Mouse (Mus musculus) adrenal gland, adult 10 weeks (tissue): Measurements from ENCODE around the gene Krt25. TPM values are rescaled to one million over a fixed set of nuclear protein-coding genes. Genes with fewer than 3 reads are reported as not detected.

ENCODE experiments used
- polyA plus RNA-seq: library from polyadenylated mRNA; stranded (reverse); fragments of 350-450 nt; fragmentation: Illumina TruSeq; extraction: RNeasy Lipid Tissue Mini Kit (QIAGEN cat#74804); gene quantifications from one replicate; pipeline ENCODE4 v1.2.3, GENCODE M21; 2014; ENCODE audit warnings: low read depth, low replicate concordance

Krt25 gene
- not detected for polyA plus RNA-seq

DNA sequence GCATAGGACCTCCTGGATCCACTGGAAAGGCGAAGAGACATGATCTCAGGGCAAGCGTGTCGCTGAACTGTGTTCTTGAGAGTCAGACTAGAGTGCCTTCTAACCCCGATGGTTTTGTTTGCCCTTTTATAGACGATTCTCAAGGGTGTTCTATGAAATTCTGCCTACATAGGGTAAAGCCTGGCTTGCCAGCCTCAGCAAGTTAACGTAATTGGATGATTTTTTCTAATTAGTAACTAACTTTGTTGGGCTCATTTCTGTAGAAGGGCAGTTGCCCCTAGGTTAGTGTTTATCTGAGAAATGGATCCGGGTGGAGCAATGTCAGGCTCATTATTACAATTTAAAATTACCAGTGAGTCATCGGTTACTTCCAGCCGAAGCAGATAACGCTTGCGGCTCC lies at the start of gene Krt25:
TSS of gene Krt25 (minus strand) at position 101 of the 400 bp plus-strand sequence.

DNA sequence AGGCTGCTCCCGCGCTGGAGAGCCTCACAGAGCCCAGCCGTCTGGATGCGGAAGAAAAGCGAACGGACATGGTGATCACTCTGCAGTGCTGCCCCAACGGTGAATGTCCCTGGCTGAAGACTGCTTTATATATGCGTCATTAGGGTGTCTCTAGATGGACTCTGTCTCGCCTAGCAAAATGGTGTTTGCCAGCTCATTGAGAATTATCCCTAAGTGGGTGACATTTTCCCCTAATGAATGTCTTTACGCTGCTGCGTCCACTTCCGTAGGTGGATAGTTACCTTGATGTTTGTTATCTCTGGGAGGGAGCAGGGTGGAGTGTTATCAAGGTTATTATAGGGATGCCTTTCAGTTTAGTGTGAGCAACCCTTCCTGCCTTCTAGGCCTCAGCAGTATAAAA lies 28.3 kb upstream of the Krt25 start, which contains the start of gene Krt27:
TSS of gene Krt27 (minus strand) at position 101 of the 400 bp plus-strand sequence.

DNA sequence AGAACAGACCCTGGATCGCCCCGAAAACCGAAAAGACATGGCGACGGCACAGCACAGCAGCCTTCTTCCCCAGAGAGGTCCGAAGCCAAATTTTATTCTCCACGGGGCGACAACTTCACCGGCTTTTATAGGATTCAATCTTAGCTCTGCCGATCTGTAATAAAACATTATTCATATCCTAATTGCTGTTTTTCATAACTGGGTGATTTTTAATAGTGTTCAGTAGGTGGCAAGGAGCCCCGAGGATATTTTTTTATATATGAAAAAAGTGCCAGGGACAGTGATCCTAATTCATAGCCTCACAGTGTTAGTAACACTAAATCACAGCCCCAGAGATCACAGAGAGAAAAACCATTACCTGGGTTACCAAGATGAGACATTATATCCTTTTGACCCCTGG lies 15.1 kb upstream of the Krt25 start, which contains the start of gene Krt26:
TSS of gene Krt26 (minus strand) at position 101 of the 400 bp plus-strand sequence.

DNA sequence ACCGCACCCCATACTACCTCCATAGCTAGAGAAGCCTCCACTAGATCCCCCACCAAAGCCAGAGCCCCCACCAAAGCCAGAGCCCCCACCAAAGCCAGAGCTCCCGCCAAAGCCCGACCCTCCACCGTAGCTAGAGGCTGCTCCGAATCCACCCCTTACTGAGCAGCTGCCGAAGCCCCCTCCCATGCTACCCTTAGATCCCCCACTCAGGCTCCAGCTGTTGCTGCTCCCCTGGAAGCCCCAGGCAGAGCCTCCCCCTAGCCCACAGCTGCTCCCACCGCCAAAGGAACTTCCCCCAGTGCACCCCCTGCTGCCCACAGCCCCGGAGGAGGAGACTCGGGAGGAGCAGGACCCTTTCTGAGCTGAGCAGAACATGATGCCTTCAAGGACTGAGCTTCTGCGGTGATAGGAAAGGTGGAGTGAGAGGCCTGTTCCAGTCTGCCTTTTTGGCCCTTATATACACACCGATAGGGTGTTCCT lies 37.9 kb downstream of the Krt25 start, which contains the start of gene Krt24:
TSS of gene Krt24 (minus strand) at position 430 of the 480 bp plus-strand sequence.

Other genes starting within 250 kb of the Krt25 start
- gene Tns4, start 233.6 kb downstream of the Krt25 start, polyA plus RNA-seq, result 0.12 TPM
- not detected for gene Ccr7, start 167.9 kb downstream of the Krt25 start, polyA plus RNA-seq
- 138 TPM for gene Smarce1, start 91.9 kb downstream of the Krt25 start, polyA plus RNA-seq
- 6.1 TPM for gene Krt222, start 78.9 kb downstream of the Krt25 start, polyA plus RNA-seq
- gene Krt24, start 37.7 kb downstream of the Krt25 start, polyA plus RNA-seq, result not detected
- gene Krt26, start 15.0 kb upstream of the Krt25 start, polyA plus RNA-seq, result not detected
- gene Krt27, start 28.2 kb upstream of the Krt25 start, polyA plus RNA-seq, result not detected
- not detected for gene Krt28, start 52.0 kb upstream of the Krt25 start, polyA plus RNA-seq
- 14.8 TPM for gene Krt10, start 66.4 kb upstream of the Krt25 start, polyA plus RNA-seq
- not detected for gene Krt12, start 99.3 kb upstream of the Krt25 start, polyA plus RNA-seq
- not detected for gene Krt20, start 115.2 kb upstream of the Krt25 start, polyA plus RNA-seq
- gene Krt23, start 170.2 kb upstream of the Krt25 start, polyA plus RNA-seq, result not detected
- not detected for gene Krt39, start 198.4 kb upstream of the Krt25 start, polyA plus RNA-seq
- not detected for gene Krt40, start 220.2 kb upstream of the Krt25 start, polyA plus RNA-seq
- not detected for gene Krtap3-3, start 227.9 kb upstream of the Krt25 start, polyA plus RNA-seq
- gene Krtap3-2, start 233.9 kb upstream of the Krt25 start, polyA plus RNA-seq, result not detected
- gene Gm11939, start 236.5 kb upstream of the Krt25 start, polyA plus RNA-seq, result not detected
- not detected for gene Krtap3-1, start 243.7 kb upstream of the Krt25 start, polyA plus RNA-seq